Mouse (Mus musculus): Measurements from ENCODE around the gene Adgrl3.

DNA sequence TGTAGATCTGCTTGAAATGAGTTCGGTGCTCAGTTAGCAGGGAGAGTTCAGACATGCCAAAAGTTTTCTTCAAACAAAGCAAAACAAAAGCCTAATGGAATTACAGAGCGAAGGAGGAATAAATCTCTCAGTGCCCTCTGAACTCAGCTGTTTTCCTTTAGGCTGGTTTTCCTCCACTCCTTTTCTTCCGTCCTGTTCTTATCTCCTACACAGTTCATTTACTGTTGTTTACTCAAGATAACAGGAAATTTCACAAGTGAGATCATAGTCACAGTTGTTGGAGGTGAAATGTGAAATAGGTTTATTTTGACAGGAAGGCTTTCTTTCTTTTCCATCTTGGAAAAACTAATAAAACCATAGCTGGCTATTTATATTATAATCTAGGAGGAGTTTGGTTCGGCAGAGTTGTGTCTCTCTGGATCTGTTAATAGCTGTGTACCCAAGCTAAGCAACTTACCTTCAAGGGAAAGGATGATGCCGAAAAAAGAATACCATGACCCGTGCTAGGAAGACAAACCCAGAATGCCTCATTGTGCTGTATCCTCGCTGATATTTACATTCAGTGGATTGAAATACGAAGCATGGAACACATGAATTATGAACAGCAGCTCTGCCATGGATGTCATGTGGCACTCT lies 456.2 kb downstream of the Adgrl3 start:
- TF ChIP-seq CTCF (IDR thresholded peaks at IDR 0.05; ENCODE audit: extremely low read depth, insufficient read length, insufficient replicate concordance, low read depth, low read length) (no peak), POLR2A (IDR thresholded peaks at IDR 0.05; ENCODE audit: low read depth, low read length) (no peak)

Measured in small intestine, adult 2 months (tissue).